Mouse (Mus musculus): Measurements from ENCODE around the gene Tdg. TPM values are rescaled to one million over a fixed set of nuclear protein-coding genes. Genes with fewer than 3 reads are reported as not detected.
A peak's percentile ranks its signal among the peaks of the same experiment; 100 is the strongest.
"Not testable (repeated sequence)": the region's sequence is repeated elsewhere in the genome, so short reads cannot be mapped to it uniquely, and the experiment has no call there.

The Tdg gene
- total RNA-seq (2021) = 10 to 100 TPM; 14.2 to 17.4 TPM
- long read RNA-seq, experiment 1, transcript Tdg-208 (10 exons, 3,502 nt) = major isoform, 25 of 43 reads
- long read RNA-seq, experiment 1, partial matches to known transcripts = 2 of 43 reads
- long read RNA-seq, experiment 1, other reads (novel, unspliced or antisense) = 16 of 43 reads
- long read RNA-seq, experiment 2, transcript Tdg-208 (10 exons, 3,502 nt) = major isoform, 25 of 36 reads
- long read RNA-seq, experiment 2, partial matches to known transcripts = 1 of 36 reads
- long read RNA-seq, experiment 2, other reads (novel, unspliced or antisense) = 8 of 36 reads

GRCm38 (mm10) chr10:82629586-82630255 lies at the start of gene Tdg:
Gene Tdg (plus strand): TSS chr10:82629828.
- Histone ChIP-seq H3K4me3 (peak within 1 kb of the TSS; percentile 84), H3K27ac (peak within 1 kb of the TSS; percentile 92)
- intact Hi-C loops (cut with DNase I) = not testable (repeated sequence)
- peak; percentile 96 for DNase-seq

- intact Hi-C loops (cut with DNase I); DNase-seq; H3K27ac ChIP-seq; H3K4me3 ChIP-seq: not testable (repeated sequence)
Measured at GRCm38 (mm10) chr10:82589673-82590072, 40.0 kb upstream of the Tdg start.

- intact Hi-C loops (cut with DNase I); H3K27ac ChIP-seq; H3K4me3 ChIP-seq; DNase-seq: not testable (repeated sequence)
Measured at GRCm38 (mm10) chr10:82594421-82594820, 35.2 kb upstream of the Tdg start.

- no peak for TF ChIP-seq CTCF (IDR thresholded peaks at IDR 0.05)
- no peak for DNase-seq
- Histone ChIP-seq H3K4me3 (peak overlapping the region; percentile 88), H3K27ac (peak overlapping the region; percentile 97)
- intact Hi-C loops (cut with DNase I) = no loop called here
Measured at GRCm38 (mm10) chr10:82622235-82622634, 7.4 kb upstream of the Tdg start.

- DNase-seq = peak; percentile 93
- H3K4me3 ChIP-seq = peak within 1 kb of the TSS; percentile 88
- intact Hi-C loops (cut with DNase I) = no loop called here
- peak within 1 kb of the TSS; percentile 97 for H3K27ac ChIP-seq
- no peak for TF ChIP-seq CTCF (IDR thresholded peaks at IDR 0.05)
Measured at GRCm38 (mm10) chr10:82622671-82623552, 6.7 kb upstream of the Tdg start, which contains the start of gene 1190007I07Rik. Gene 1190007I07Rik (minus strand): TSS chr10:82623228.

GRCm38 (mm10) chr10:82623553-82623932 lies 6.1 kb upstream of the Tdg start:
- H3K4me3 ChIP-seq = peak overlapping the region; percentile 88
- H3K27ac ChIP-seq = peak overlapping the region; percentile 97
- DNase-seq; intact Hi-C loops (cut with DNase I): not testable (repeated sequence)

GRCm38 (mm10) chr10:82629111-82629585 lies 480 bp upstream of the Tdg start:
- DNase-seq = no peak
- H3K4me3 ChIP-seq = peak overlapping the region; percentile 84
- intact Hi-C loops (cut with DNase I) = no loop called here
- TF ChIP-seq CTCF (IDR thresholded peaks at IDR 0.05) = no peak
- peak overlapping the region; percentile 92 for H3K27ac ChIP-seq

GRCm38 (mm10) chr10:82630497-82630896 lies 869 bp downstream of the Tdg start:
- Histone ChIP-seq H3K4me3 (peak overlapping the region; percentile 84), H3K27ac (peak overlapping the region; percentile 92)
- intact Hi-C loops (cut with DNase I) = no loop called here
- TF ChIP-seq CTCF (IDR thresholded peaks at IDR 0.05) = no peak
- DNase-seq = no peak

- no peak for TF ChIP-seq CTCF (IDR thresholded peaks at IDR 0.05)
- H3K27ac ChIP-seq = no peak overlapping the region
- no peak overlapping the region for H3K4me3 ChIP-seq
- intact Hi-C loops (cut with DNase I) = no loop called here
- no peak for DNase-seq
Measured at GRCm38 (mm10) chr10:82631133-82631532, 1.5 kb downstream of the Tdg start.

GRCm38 (mm10) chr10:82632496-82633280 lies 3.1 kb downstream of the Tdg start:
- no peak overlapping the region for H3K27ac ChIP-seq
- intact Hi-C loops (cut with DNase I) = no loop called here
- no peak for DNase-seq
- TF ChIP-seq CTCF (IDR thresholded peaks at IDR 0.05) = no peak
- H3K4me3 ChIP-seq = no peak overlapping the region

GRCm38 (mm10) chr10:82634348-82634747 lies 4.7 kb downstream of the Tdg start:
- TF ChIP-seq CTCF (IDR thresholded peaks at IDR 0.05) = no peak
- no peak overlapping the region for H3K4me3 ChIP-seq
- no peak overlapping the region for H3K27ac ChIP-seq
- DNase-seq = no peak
- intact Hi-C loops (cut with DNase I) = no loop called here

- H3K4me3 ChIP-seq = no peak overlapping the region
- peak overlapping the region; percentile 32; the same call in 1 of the 2 replicates for H3K27ac ChIP-seq
- no peak for DNase-seq
- intact Hi-C loops (cut with DNase I) = no loop called here
- TF ChIP-seq CTCF (IDR thresholded peaks at IDR 0.05) = no peak
Measured at GRCm38 (mm10) chr10:82636321-82636720, 6.7 kb downstream of the Tdg start.

Measured in gastrocnemius, adult 2 months (tissue).